Mouse (Mus musculus): ENCODE results near the gene Dpf2.
A peak's percentile ranks its signal among the peaks of the same experiment; 100 is the strongest.
"Not testable (repeated sequence)": the region's sequence is repeated elsewhere in the genome, so short reads cannot be mapped to it uniquely, and the experiment has no call there.

The Dpf2 gene

GRCm38 (mm10) chr19:5891521-5892258, 21.1 kb downstream of the Dpf2 start:
- no peak for DNase-seq

- DNase-seq: no peak
Observed at GRCm38 (mm10) chr19:5889211-5889610, 23.6 kb downstream of the Dpf2 start.

GRCm38 (mm10) chr19:5887234-5887815, 25.5 kb downstream of the Dpf2 start:
- DNase-seq: no peak

GRCm38 (mm10) chr19:5885838-5886237, 27.0 kb downstream of the Dpf2 start:
- no peak for DNase-seq

- no peak for DNase-seq
Observed at GRCm38 (mm10) chr19:5883935-5884334, 28.9 kb downstream of the Dpf2 start.

GRCm38 (mm10) chr19:5882079-5882478, 30.7 kb downstream of the Dpf2 start:
- not testable (repeated sequence) for DNase-seq

GRCm38 (mm10) chr19:5881155-5881554, 31.7 kb downstream of the Dpf2 start:
- no peak for DNase-seq

- DNase-seq: no peak
Observed at GRCm38 (mm10) chr19:5879735-5880134, 33.1 kb downstream of the Dpf2 start.

- DNase-seq: no peak
Observed at GRCm38 (mm10) chr19:5878916-5879315, 33.9 kb downstream of the Dpf2 start.

GRCm38 (mm10) chr19:5878362-5878722, 34.5 kb downstream of the Dpf2 start:
- peak; percentile 59 for DNase-seq

GRCm38 (mm10) chr19:5877618-5878361, 35.0 kb downstream of the Dpf2 start, which contains the start of gene Slc25a45:
TSS of gene Slc25a45 (plus strand) at chr19:5877808.
- DNase-seq: peak; percentile 78

GRCm38 (mm10) chr19:5874969-5875480, 37.8 kb downstream of the Dpf2 start, which contains the start of gene Frmd8:
TSS of gene Frmd8 (minus strand) at chr19:5875274.
- DNase-seq: peak; percentile 96

GRCm38 (mm10) chr19:5874391-5874968, 38.3 kb downstream of the Dpf2 start:
- DNase-seq: no peak

- no peak for DNase-seq
Observed at GRCm38 (mm10) chr19:5872931-5873556, 39.8 kb downstream of the Dpf2 start.

GRCm38 (mm10) chr19:5872528-5872927, 40.3 kb downstream of the Dpf2 start:
- DNase-seq: no peak

- DNase-seq: no peak
Observed at GRCm38 (mm10) chr19:5871683-5872082, 41.1 kb downstream of the Dpf2 start.

- peak; percentile 59 for DNase-seq
Observed at GRCm38 (mm10) chr19:5871273-5871672, 41.5 kb downstream of the Dpf2 start.

GRCm38 (mm10) chr19:5868096-5868495, 44.7 kb downstream of the Dpf2 start:
- no peak for DNase-seq

GRCm38 (mm10) chr19:5864710-5865398, 48.0 kb downstream of the Dpf2 start:
- DNase-seq: no peak

GRCm38 (mm10) chr19:5863776-5864175, 49.0 kb downstream of the Dpf2 start:
- DNase-seq: no peak

- DNase-seq: no peak
Observed at GRCm38 (mm10) chr19:5862335-5863085, 50.3 kb downstream of the Dpf2 start.
